Mouse (Mus musculus) heart, adult 2 months (tissue): ENCODE measurements around the gene Pmfbp1. TPM values are rescaled to one million over a fixed set of nuclear protein-coding genes. Genes with fewer than 3 reads are reported as not detected.
A peak's percentile ranks its signal among the peaks of the same experiment; 100 is the strongest.

Source experiments
- DNase-seq, 2 experiments: peaks; one replicate each; pipeline ENCODE4 v3.0.0; 2021
- H3K27ac ChIP-seq: fragments of 200-600 bp; 2 replicates; pipeline ENCODE4 v1.8.1; 2022
- H3K27me3 ChIP-seq: fragments of 200-500 bp; 2 replicates; pipeline ENCODE4 v1.6.1; 2012; ENCODE audit warnings: mild to moderate bottlenecking, low read length, inconsistent platforms, mixed read lengths; ENCODE audit not compliant: control insufficient read depth, insufficient read depth
- H3K36me3 ChIP-seq: fragments of 200-500 bp; 2 replicates; pipeline ENCODE4 v1.6.1; 2012; ENCODE audit warnings: low read length, inconsistent platforms; ENCODE audit not compliant: control insufficient read depth, insufficient read depth
- H3K4me1 ChIP-seq: fragments of 200-500 bp; 2 replicates; pipeline ENCODE4 v1.6.1; 2011; ENCODE audit warnings: low read length; ENCODE audit not compliant: control insufficient read depth, insufficient read depth
- H3K4me3 ChIP-seq: fragments of 200-600 bp; 2 replicates; pipeline ENCODE4 v1.8.1; 2022
- H3K79me2 ChIP-seq: fragments of 200-500 bp; replicated peaks from 2 replicates; pipeline ENCODE4 v1.6.1; 2012; ENCODE audit warnings: mild to moderate bottlenecking, inconsistent platforms, low read length, moderate library complexity, mixed read lengths; ENCODE audit not compliant: control insufficient read depth, insufficient read depth
- H3K9ac ChIP-seq: fragments of 200-500 bp; 2 replicates; pipeline ENCODE4 v1.6.1; 2012; ENCODE audit warnings: low read depth, mild to moderate bottlenecking, control low read depth, inconsistent platforms, low read length, mixed read lengths
- CTCF ChIP-seq: fragments of 200-600 bp; IDR thresholded peaks from 2 replicates; pipeline ENCODE4 v1.8.1; 2022; ENCODE audit warnings: antibody characterized with exemption, mild to moderate bottlenecking, moderate library complexity
- EP300 ChIP-seq: fragments of 200-500 bp; IDR thresholded peaks from 2 replicates; pipeline ENCODE4 v1.6.1; 2011; ENCODE audit warnings: low read depth, low read length, control low read depth; ENCODE audit not compliant: insufficient read depth
- POLR2A ChIP-seq: fragments of 200-500 bp; IDR thresholded peaks from 2 replicates; pipeline ENCODE4 v1.6.1; 2011; ENCODE audit warnings: mild to moderate bottlenecking, low read depth, low read length, control low read depth; ENCODE audit not compliant: insufficient read depth
- WGBS: fragments of 180-500 bp; shearing (Covaris S2); methylation state at CpG from one replicate; pipeline ENCODE4 v1.1.7; 2018; 5-methylcytosine and 5-hydroxymethylcytosine counted together
- intact Hi-C: fragments of 180-260 bp; cut with DNase I; formaldehyde crosslinking; loops from one replicate; pipeline ENCODE4 v1.15.1; 2025
- polyA plus RNA-seq: library from polyadenylated mRNA; depleted of rRNA; stranded (reverse); fragments of >200 nt; gene quantifications from 2 replicates; pipeline ENCODE4 v1.2.3, GENCODE M21; 2012
- total RNA-seq, 2 experiments: library from RNA; stranded (reverse); gene quantifications; 2 replicates each; pipeline ENCODE4 v1.2.3; 2021

Gene Pmfbp1
- total and polyA plus RNA-seq, 3 experiments: not detected

GRCm38 (mm10) chr8:109463677-109464313 lies 30.0 kb upstream of the Pmfbp1 start:
- H3K4me1 ChIP-seq: no peaks in the 10 kb centered on the region
- H3K36me3 ChIP-seq: no peaks in the 10 kb centered on the region
- H3K4me3 ChIP-seq: no peak overlapping the region
- no peak overlapping the region for H3K27ac ChIP-seq
- TF ChIP-seq EP300: no peak
- no peak for TF ChIP-seq POLR2A
- TF ChIP-seq CTCF: no peak
- DNase-seq: no peak
- intact Hi-C loops: no loop called here
- no peaks in the 10 kb centered on the region for H3K27me3 ChIP-seq
- 12% methylated on average over 13 of the region's 13 CpGs for WGBS
- no peak overlapping the region for H3K9ac ChIP-seq
- H3K79me2 ChIP-seq: no peaks in the 10 kb centered on the region

GRCm38 (mm10) chr8:109464451-109464891 lies 29.4 kb upstream of the Pmfbp1 start:
- TF ChIP-seq POLR2A (no peak), CTCF (no peak), EP300 (no peak)
- WGBS: 41% methylated on average over 15 of the region's 15 CpGs
- Histone ChIP-seq H3K27ac (no peak overlapping the region), H3K4me1 (no peaks in the 10 kb centered on the region), H3K79me2 (no peaks in the 10 kb centered on the region), H3K9ac (no peak overlapping the region), H3K4me3 (no peak overlapping the region), H3K36me3 (no peaks in the 10 kb centered on the region), H3K27me3 (no peaks in the 10 kb centered on the region)
- no peak for DNase-seq
- intact Hi-C loops: no loop called here

- intact Hi-C loops: no loop called here
Observed at GRCm38 (mm10) chr8:109465056-109465455, 28.8 kb upstream of the Pmfbp1 start.

GRCm38 (mm10) chr8:109465761-109466160 lies 28.1 kb upstream of the Pmfbp1 start:
- Histone ChIP-seq H3K79me2 (no peaks in the 10 kb centered on the region), H3K36me3 (no peaks in the 10 kb centered on the region), H3K9ac (no peak overlapping the region), H3K4me3 (no peak overlapping the region), H3K27ac (no peak overlapping the region), H3K27me3 (no peaks in the 10 kb centered on the region), H3K4me1 (no peaks in the 10 kb centered on the region)
- intact Hi-C loops: no loop called here
- WGBS: 70% methylated on average over 3 of the region's 3 CpGs
- TF ChIP-seq CTCF: no peak
- no peak for TF ChIP-seq POLR2A
- no peak for TF ChIP-seq EP300
- DNase-seq: no peak

More at GRCm38 (mm10) chr8:109465056-109465455, 28.8 kb upstream of the Pmfbp1 start:
- Histone ChIP-seq H3K27ac (no peak overlapping the region), H3K36me3 (no peaks in the 10 kb centered on the region), H3K9ac (no peak overlapping the region), H3K27me3 (no peaks in the 10 kb centered on the region), H3K4me3 (no peak overlapping the region), H3K79me2 (no peaks in the 10 kb centered on the region), H3K4me1 (no peaks in the 10 kb centered on the region)
- WGBS: 70% methylated on average over 3 of the region's 3 CpGs
- DNase-seq: no peak
- no peak for TF ChIP-seq CTCF
- TF ChIP-seq EP300: no peak

- WGBS: 29% methylated on average over 5 of the region's 5 CpGs
- no peak for DNase-seq
- Histone ChIP-seq H3K27ac (no peak overlapping the region), H3K27me3 (no peaks in the 10 kb centered on the region), H3K9ac (no peak overlapping the region), H3K4me1 (no peaks in the 10 kb centered on the region), H3K36me3 (no peaks in the 10 kb centered on the region), H3K4me3 (no peak overlapping the region), H3K79me2 (no peaks in the 10 kb centered on the region)
- intact Hi-C loops: no loop called here
- no peak for TF ChIP-seq EP300
- TF ChIP-seq POLR2A: no peak
- peak; percentile 24 for TF ChIP-seq CTCF
Observed at GRCm38 (mm10) chr8:109467516-109467915, 26.3 kb upstream of the Pmfbp1 start.

GRCm38 (mm10) chr8:109468112-109468511 lies 25.7 kb upstream of the Pmfbp1 start:
- TF ChIP-seq CTCF: no peak
- TF ChIP-seq EP300: no peak
- no peak for TF ChIP-seq POLR2A

More at GRCm38 (mm10) chr8:109468112-109468511, 25.7 kb upstream of the Pmfbp1 start:
- Histone ChIP-seq H3K79me2 (no peaks in the 10 kb centered on the region), H3K4me3 (no peak overlapping the region), H3K27ac (no peak overlapping the region), H3K36me3 (no peaks in the 10 kb centered on the region), H3K9ac (no peak overlapping the region), H3K4me1 (no peaks in the 10 kb centered on the region), H3K27me3 (no peaks in the 10 kb centered on the region)
- intact Hi-C loops: no loop called here
- 80% methylated on average over 11 of the region's 11 CpGs for WGBS
- no peak for DNase-seq
